8 mouse cellular contexts compared by ENCODE assay signal in the genomic region with DNA sequence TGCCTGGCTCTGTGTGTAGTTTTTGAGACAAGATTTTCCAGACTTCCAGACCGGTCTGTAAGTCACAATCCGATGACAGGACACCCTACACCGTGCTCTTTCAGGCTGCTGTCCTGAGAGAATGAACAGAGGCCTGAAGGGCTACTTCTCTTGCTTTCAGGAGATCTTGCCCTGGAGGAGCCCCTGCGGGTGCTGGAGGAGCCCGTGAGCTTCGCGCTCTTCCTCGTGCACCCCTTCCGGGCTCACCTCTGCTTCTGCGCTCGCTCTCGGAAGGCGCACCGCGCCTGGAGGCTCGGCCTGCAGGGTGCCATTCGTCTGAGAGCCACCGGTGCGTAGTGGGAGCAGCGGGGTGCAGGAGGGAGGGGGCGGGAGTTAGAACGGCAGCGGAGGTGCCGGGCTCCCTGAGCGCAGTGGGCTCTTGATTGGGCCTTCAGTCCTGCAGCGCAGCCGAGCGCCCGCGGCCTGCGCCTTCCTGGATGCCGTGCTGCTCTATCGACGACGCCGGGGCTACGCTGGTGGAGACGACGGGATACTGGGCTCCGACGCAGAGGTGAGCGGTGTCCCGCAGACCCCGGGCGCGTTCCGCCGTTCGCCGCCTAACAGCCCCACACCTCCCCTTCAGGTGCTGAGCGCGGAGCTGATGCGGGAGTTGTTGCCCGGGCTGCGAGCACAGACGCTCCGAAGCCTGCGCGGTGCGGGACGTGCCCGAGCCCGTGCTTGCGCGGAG. TPM values are rescaled to one million over a fixed set of nuclear protein-coding genes. Genes with fewer than 3 reads are reported as not detected.
DNase-seq lines count a peak whose midpoint lies in the region; ATAC-seq lines count a peak whose summit lies in the region.

No protein-coding gene starts in this region.

- ATAC-seq in lung, embryonic 16.5 days (ENCODE audit: low read depth), result peak; percentile 35
- ATAC-seq in embryonic facial prominence, embryonic 13.5 days (ENCODE audit: insufficient number of reproducible peaks, insufficient read depth, low FRiP score, low TSS enrichment, low read depth), result peak; percentile 27
- peak; percentile 41 for ATAC-seq in neural tube, embryonic 14.5 days (ENCODE audit: low read depth)

- peak overlapping the region; percentile 37 for H3K4me3 ChIP-seq in lung, embryonic 16.5 days (ENCODE audit: low read length)
- peak overlapping the region; percentile 46 for H3K4me3 ChIP-seq in embryonic facial prominence, embryonic 13.5 days
- peak overlapping the region; percentile 50 for H3K4me3 ChIP-seq in limb, embryonic 10.5 days
- peak overlapping the region; percentile 29 for H3K4me3 ChIP-seq in neural tube, embryonic 14.5 days (ENCODE audit: low read depth, low read length)

- no peaks in the 10 kb centered on the region for H3K36me3 ChIP-seq in lung, embryonic 16.5 days (ENCODE audit: control insufficient read depth, insufficient read depth, low read length)
- peaks cover 9% of the 10 kb centered on the region; the same call in 1 of the 2 replicates for H3K36me3 ChIP-seq in embryonic facial prominence, embryonic 13.5 days
- 0 out of 2 replicates have a peak, but pooled peaks cover 3% of the 10 kb centered on the region for H3K36me3 ChIP-seq in limb, embryonic 10.5 days
- H3K36me3 ChIP-seq in neural tube, embryonic 14.5 days (ENCODE audit: control insufficient read depth, insufficient read depth, low read length), result no peaks in the 10 kb centered on the region

- WGBS in lung, embryonic 16.5 days, result 3% methylated on average over 65 of the region's 65 CpGs
- WGBS in embryonic facial prominence, embryonic 13.5 days, result 2% methylated on average over 65 of the region's 65 CpGs
- 4% methylated on average over 65 of the region's 65 CpGs for WGBS in limb, embryonic 10.5 days
- 2% methylated on average over 64 of the region's 65 CpGs for WGBS in neural tube, embryonic 14.5 days

- H3K4me1 ChIP-seq in lung, embryonic 16.5 days (replicated peaks; ENCODE audit: control insufficient read depth, insufficient read depth, low read length), result peaks cover 17% of the 10 kb centered on the region
- peaks cover 21% of the 10 kb centered on the region for H3K4me1 ChIP-seq in embryonic facial prominence, embryonic 13.5 days
- H3K4me1 ChIP-seq in limb, embryonic 10.5 days, result peaks cover 23% of the 10 kb centered on the region
- H3K4me1 ChIP-seq in neural tube, embryonic 14.5 days (ENCODE audit: control insufficient read depth, insufficient read depth, low read length), result peaks cover 7% of the 10 kb centered on the region; the same call in 1 of the 2 replicates

- H3K27ac ChIP-seq in lung, embryonic 16.5 days (ENCODE audit: low read length), result no peak overlapping the region
- no peak overlapping the region for H3K27ac ChIP-seq in embryonic facial prominence, embryonic 13.5 days
- peak overlapping the region; percentile 73 for H3K27ac ChIP-seq in limb, embryonic 10.5 days
- H3K27ac ChIP-seq in neural tube, embryonic 14.5 days (ENCODE audit: low read depth, low read length), result peak overlapping the region; percentile 28; the same call in 1 of the 2 replicates

- no peak for DNase-seq in lung, postnatal 25 days (ENCODE audit: low spot score)
- peak; percentile 62 for DNase-seq in limb, embryonic 10.5 days (ENCODE audit: low spot score)
- no peak for DNase-seq in adrenal gland, adult (ENCODE audit: inconsistent age in 2 of 2, low spot score in 1 of 2)
- no peak for DNase-seq in frontal cortex, postnatal 14 days (ENCODE audit: low spot score in 2 of 2)
- no peak for DNase-seq in layer of hippocampus, postnatal 10 days (ENCODE audit: low spot score in 2 of 2)

- peak overlapping the region; percentile 50 for H3K9ac ChIP-seq in lung, embryonic 16.5 days (ENCODE audit: low read length)
- peak overlapping the region; percentile 66 for H3K9ac ChIP-seq in embryonic facial prominence, embryonic 13.5 days
- peak overlapping the region; percentile 42 for H3K9ac ChIP-seq in neural tube, embryonic 14.5 days (replicated peaks; ENCODE audit: low read depth, low read length)

- peaks cover 19% of the 10 kb centered on the region for H3K27me3 ChIP-seq in lung, embryonic 16.5 days (ENCODE audit: control insufficient read depth, insufficient read depth, low read depth, low read length)
- peaks cover 44% of the 10 kb centered on the region for H3K27me3 ChIP-seq in embryonic facial prominence, embryonic 13.5 days
- H3K27me3 ChIP-seq in limb, embryonic 10.5 days (ENCODE audit: low read depth, poor library complexity, severe bottlenecking), result peaks cover 64% of the 10 kb centered on the region
- peaks cover 18% of the 10 kb centered on the region; the same call in 1 of the 2 replicates for H3K27me3 ChIP-seq in neural tube, embryonic 14.5 days (ENCODE audit: control insufficient read depth, insufficient read depth, low read length)

- H3K9me3 ChIP-seq in lung, embryonic 16.5 days (ENCODE audit: control insufficient read depth, low read length), result no peaks in the 10 kb centered on the region
- H3K9me3 ChIP-seq in embryonic facial prominence, embryonic 13.5 days, result no peaks in the 10 kb centered on the region
- H3K9me3 ChIP-seq in limb, embryonic 10.5 days (replicated peaks), result no peaks in the 10 kb centered on the region
- H3K9me3 ChIP-seq in neural tube, embryonic 14.5 days (ENCODE audit: control insufficient read depth, low read length), result no peaks in the 10 kb centered on the region

- peak overlapping the region; percentile 63 for H3K4me2 ChIP-seq in lung, embryonic 16.5 days (ENCODE audit: low read depth, low read length)
- H3K4me2 ChIP-seq in embryonic facial prominence, embryonic 13.5 days, result peak overlapping the region; percentile 83
- H3K4me2 ChIP-seq in neural tube, embryonic 14.5 days (ENCODE audit: low read depth, low read length), result peak overlapping the region; percentile 45

RNA-seq across cellular contexts. Expression of a gene that starts 4.7 kb away (rescaled TPM):
- 2.7 and 3.7 TPM in 2 replicates for polyA plus RNA-seq in lung, embryonic 16.5 days (2015; fragmentation: Nextera tagmentation; extraction: Ambion mirVana)
- polyA plus RNA-seq in embryonic facial prominence, embryonic 13.5 days (2015; fragmentation: Nextera tagmentation; extraction: Ambion mirVana), result 4.8 and 7.7 TPM in 2 replicates
- 2.8 and 4.0 TPM in 2 replicates for polyA plus RNA-seq in limb, embryonic 10.5 days (2016; fragmentation: Nextera tagmentation; extraction: Ambion mirVana)
- polyA plus RNA-seq in neural tube, embryonic 14.5 days (2014; fragmentation: Nextera tagmentation; extraction: Ambion mirVana), result 7.5 and 9.3 TPM in 2 replicates
- 1 to 10 TPM; 4.6 to 5.8 TPM for total RNA-seq in layer of hippocampus, postnatal 10 days (2021)

RNA-seq across cellular contexts. Expression of a gene that starts 8.7 kb away (rescaled TPM):
- 70.3 and 72.9 TPM in 2 replicates for polyA plus RNA-seq in lung, embryonic 16.5 days (2015; fragmentation: Nextera tagmentation; extraction: Ambion mirVana)
- 75.5 and 78.2 TPM in 2 replicates for polyA plus RNA-seq in embryonic facial prominence, embryonic 13.5 days (2015; fragmentation: Nextera tagmentation; extraction: Ambion mirVana)
- polyA plus RNA-seq in limb, embryonic 10.5 days (2016; fragmentation: Nextera tagmentation; extraction: Ambion mirVana), result 49.0 and 53.6 TPM in 2 replicates
- polyA plus RNA-seq in neural tube, embryonic 14.5 days (2014; fragmentation: Nextera tagmentation; extraction: Ambion mirVana), result 71.9 and 78.5 TPM in 2 replicates
- total RNA-seq in layer of hippocampus, postnatal 10 days (2021), result 10 to 100 TPM; 65.8 to 77.0 TPM

RNA-seq across cellular contexts. Expression of a gene that starts 10.1 kb away (rescaled TPM):
- 202 and 218 TPM in 2 replicates for polyA plus RNA-seq in lung, embryonic 16.5 days (2015; fragmentation: Nextera tagmentation; extraction: Ambion mirVana)
- polyA plus RNA-seq in embryonic facial prominence, embryonic 13.5 days (2015; fragmentation: Nextera tagmentation; extraction: Ambion mirVana), result 224 and 244 TPM in 2 replicates
- polyA plus RNA-seq in limb, embryonic 10.5 days (2016; fragmentation: Nextera tagmentation; extraction: Ambion mirVana), result 241 and 263 TPM in 2 replicates
- 239 and 259 TPM in 2 replicates for polyA plus RNA-seq in neural tube, embryonic 14.5 days (2014; fragmentation: Nextera tagmentation; extraction: Ambion mirVana)
- total RNA-seq in layer of hippocampus, postnatal 10 days (2021), result 10 to 100 TPM; 75.1 to 81.0 TPM

RNA-seq across cellular contexts. Expression of a gene that starts 33.4 kb away (rescaled TPM):
- polyA plus RNA-seq in lung, embryonic 16.5 days (2015; fragmentation: Nextera tagmentation; extraction: Ambion mirVana), result 38.4 and 39.5 TPM in 2 replicates
- 47.8 and 59.4 TPM in 2 replicates for polyA plus RNA-seq in embryonic facial prominence, embryonic 13.5 days (2015; fragmentation: Nextera tagmentation; extraction: Ambion mirVana)
- 21.3 and 28.8 TPM in 2 replicates for polyA plus RNA-seq in limb, embryonic 10.5 days (2016; fragmentation: Nextera tagmentation; extraction: Ambion mirVana)
- polyA plus RNA-seq in neural tube, embryonic 14.5 days (2014; fragmentation: Nextera tagmentation; extraction: Ambion mirVana), result 61.0 and 70.0 TPM in 2 replicates
- 10 to 100 TPM; 76.8 to 92.7 TPM for total RNA-seq in layer of hippocampus, postnatal 10 days (2021)

RNA-seq across cellular contexts. Expression of a gene that starts 35.7 kb away (rescaled TPM):
- polyA plus RNA-seq in lung, embryonic 16.5 days (2015; fragmentation: Nextera tagmentation; extraction: Ambion mirVana), result 0.10 TPM in 1 of 2 replicates, not detected in the other
- polyA plus RNA-seq in embryonic facial prominence, embryonic 13.5 days (2015; fragmentation: Nextera tagmentation; extraction: Ambion mirVana), result not detected in 2 replicates
- not detected in 2 replicates for polyA plus RNA-seq in limb, embryonic 10.5 days (2016; fragmentation: Nextera tagmentation; extraction: Ambion mirVana)
- not detected in 2 replicates for polyA plus RNA-seq in neural tube, embryonic 14.5 days (2014; fragmentation: Nextera tagmentation; extraction: Ambion mirVana)
- total RNA-seq in layer of hippocampus, postnatal 10 days (2021), result not detected

Comparison
In these comparisons a context has a peak if more than half of its experiments do, and no peak if none do; other contexts are left out.
1. H3K27ac ChIP-seq: peak in limb, embryonic 10.5 days (single experiment) and neural tube, embryonic 14.5 days (single experiment); none in lung, embryonic 16.5 days (single experiment) and embryonic facial prominence, embryonic 13.5 days (single experiment).
2. Peak in every context shown above with its lines, with median percentiles within 50 percentile points of each other: ATAC-seq, H3K4me2 ChIP-seq, H3K4me3 ChIP-seq and H3K9ac ChIP-seq.